Mouse (Mus musculus): Measurements from ENCODE around the gene Gpam. TPM values are rescaled to one million over a fixed set of nuclear protein-coding genes. Genes with fewer than 3 reads are reported as not detected.
"Not testable (repeated sequence)": the region's sequence is repeated elsewhere in the genome, so short reads cannot be mapped to it uniquely, and the experiment has no call there.

Gene Gpam
- polyA plus RNA-seq, 1 experiment from 2014 or later = 24.2 TPM

- H3K9ac ChIP-seq (replicated peaks) = no peak overlapping the region
Observed at GRCm38 (mm10) chr19:55158606-55159005, 31.6 kb upstream of the Gpam start.

GRCm38 (mm10) chr19:55157029-55157428 lies 30.0 kb upstream of the Gpam start:
- Histone ChIP-seq H3K4me3 (ENCODE audit: low read depth, low read length) (no peak overlapping the region), H3K9me3 (ENCODE audit: low read length) (no peaks in the 10 kb centered on the region), H3K4me1 (ENCODE audit: insufficient read depth) (no peaks in the 10 kb centered on the region), H3K27me3 (ENCODE audit: insufficient read depth, low read length) (no peaks in the 10 kb centered on the region), H3K4me2 (ENCODE audit: low read depth, low read length) (no peak overlapping the region), H3K9ac (replicated peaks) (no peak overlapping the region), H3K36me3 (replicated peaks; ENCODE audit: insufficient read depth, low read length) (no peaks in the 10 kb centered on the region), H3K27ac (ENCODE audit: low read depth) (no peak overlapping the region)
- WGBS (ENCODE audit: insufficient replicate concordance) = 76% methylated on average over 7 of the region's 7 CpGs
- no peak for DNase-seq
- no peak for TF ChIP-seq EP300 (IDR thresholded peaks at IDR 0.05; ENCODE audit: low read depth)
- no peak for TF ChIP-seq CTCF (IDR thresholded peaks at IDR 0.05; ENCODE audit: low read depth)
- ATAC-seq = no peak

More at GRCm38 (mm10) chr19:55158606-55159005, 31.6 kb upstream of the Gpam start:
- DNase-seq = no peak
- 75% methylated on average over 8 of the region's 8 CpGs for WGBS (ENCODE audit: insufficient replicate concordance)
- no peak overlapping the region for H3K27ac ChIP-seq (ENCODE audit: low read depth)
- no peak overlapping the region for H3K4me3 ChIP-seq (ENCODE audit: low read depth, low read length)
- H3K4me2 ChIP-seq (ENCODE audit: low read depth, low read length) = no peak overlapping the region
- no peaks in the 10 kb centered on the region for H3K36me3 ChIP-seq (replicated peaks; ENCODE audit: insufficient read depth, low read length)
- H3K4me1 ChIP-seq (ENCODE audit: insufficient read depth) = no peaks in the 10 kb centered on the region
- no peak for ATAC-seq
- H3K9me3 ChIP-seq (ENCODE audit: low read length) = no peaks in the 10 kb centered on the region
- TF ChIP-seq CTCF (IDR thresholded peaks at IDR 0.05; ENCODE audit: low read depth) (no peak), EP300 (IDR thresholded peaks at IDR 0.05; ENCODE audit: low read depth) (no peak)
- H3K27me3 ChIP-seq (ENCODE audit: insufficient read depth, low read length) = no peaks in the 10 kb centered on the region

GRCm38 (mm10) chr19:55152983-55153382 lies 25.9 kb upstream of the Gpam start:
- no peak for DNase-seq
- no peak overlapping the region for H3K4me2 ChIP-seq (ENCODE audit: low read depth, low read length)
- 59% methylated on average over 6 of the region's 6 CpGs for WGBS (ENCODE audit: insufficient replicate concordance)

GRCm38 (mm10) chr19:55152274-55152673 lies 25.2 kb upstream of the Gpam start:
- H3K27ac ChIP-seq (ENCODE audit: low read depth); H3K27me3 ChIP-seq (ENCODE audit: insufficient read depth, low read length); DNase-seq; H3K4me3 ChIP-seq (ENCODE audit: low read depth, low read length); H3K9ac ChIP-seq (replicated peaks); H3K9me3 ChIP-seq (ENCODE audit: low read length); ATAC-seq; H3K36me3 ChIP-seq (replicated peaks; ENCODE audit: insufficient read depth, low read length); H3K4me2 ChIP-seq (ENCODE audit: low read depth, low read length); H3K4me1 ChIP-seq (ENCODE audit: insufficient read depth): not testable (repeated sequence)
- 48% methylated on average over 5 of the region's 6 CpGs for WGBS (ENCODE audit: insufficient replicate concordance)

More at GRCm38 (mm10) chr19:55152983-55153382, 25.9 kb upstream of the Gpam start:
- H3K27me3 ChIP-seq (ENCODE audit: insufficient read depth, low read length) = no peaks in the 10 kb centered on the region
- no peak overlapping the region for H3K9ac ChIP-seq (replicated peaks)
- H3K36me3 ChIP-seq (replicated peaks; ENCODE audit: insufficient read depth, low read length) = no peaks in the 10 kb centered on the region
- H3K9me3 ChIP-seq (ENCODE audit: low read length) = no peaks in the 10 kb centered on the region
- H3K27ac ChIP-seq (ENCODE audit: low read depth) = no peak overlapping the region
- no peak for TF ChIP-seq EP300 (IDR thresholded peaks at IDR 0.05; ENCODE audit: low read depth)
- no peak for TF ChIP-seq CTCF (IDR thresholded peaks at IDR 0.05; ENCODE audit: low read depth)
- no peaks in the 10 kb centered on the region for H3K4me1 ChIP-seq (ENCODE audit: insufficient read depth)
- no peak overlapping the region for H3K4me3 ChIP-seq (ENCODE audit: low read depth, low read length)
- peak; percentile 62 for ATAC-seq

GRCm38 (mm10) chr19:55149646-55150045 lies 22.6 kb upstream of the Gpam start:
- ATAC-seq (no peak), DNase-seq (no peak)
- Histone ChIP-seq H3K9ac (replicated peaks) (no peak overlapping the region), H3K27ac (ENCODE audit: low read depth) (no peak overlapping the region), H3K36me3 (replicated peaks; ENCODE audit: insufficient read depth, low read length) (no peaks in the 10 kb centered on the region), H3K4me3 (ENCODE audit: low read depth, low read length) (no peak overlapping the region), H3K4me1 (ENCODE audit: insufficient read depth) (peaks cover 13% of the 10 kb centered on the region), H3K9me3 (ENCODE audit: low read length) (no peaks in the 10 kb centered on the region), H3K4me2 (ENCODE audit: low read depth, low read length) (no peak overlapping the region), H3K27me3 (ENCODE audit: insufficient read depth, low read length) (no peaks in the 10 kb centered on the region)
- 75% methylated on average over 6 of the region's 6 CpGs for WGBS (ENCODE audit: insufficient replicate concordance)
- TF ChIP-seq EP300 (IDR thresholded peaks at IDR 0.05; ENCODE audit: low read depth) (no peak), CTCF (IDR thresholded peaks at IDR 0.05; ENCODE audit: low read depth) (no peak)

- no peak for DNase-seq
- no peak for ATAC-seq
- H3K9me3 ChIP-seq (ENCODE audit: low read length) = no peaks in the 10 kb centered on the region
- 43% methylated on average over 6 of the region's 6 CpGs for WGBS (ENCODE audit: insufficient replicate concordance)
- H3K4me1 ChIP-seq (ENCODE audit: insufficient read depth) = peaks cover 19% of the 10 kb centered on the region
- no peak overlapping the region for H3K4me3 ChIP-seq (ENCODE audit: low read depth, low read length)
- H3K27ac ChIP-seq (ENCODE audit: low read depth) = no peak overlapping the region
- no peaks in the 10 kb centered on the region for H3K27me3 ChIP-seq (ENCODE audit: insufficient read depth, low read length)
- no peaks in the 10 kb centered on the region for H3K36me3 ChIP-seq (replicated peaks; ENCODE audit: insufficient read depth, low read length)
- no peak overlapping the region for H3K4me2 ChIP-seq (ENCODE audit: low read depth, low read length)
- TF ChIP-seq EP300 (IDR thresholded peaks at IDR 0.05; ENCODE audit: low read depth) (no peak), CTCF (IDR thresholded peaks at IDR 0.05; ENCODE audit: low read depth) (no peak)
- no peak overlapping the region for H3K9ac ChIP-seq (replicated peaks)
Observed at GRCm38 (mm10) chr19:55148109-55148508, 21.1 kb upstream of the Gpam start.

- ATAC-seq = no peak
- H3K9me3 ChIP-seq (ENCODE audit: low read length) = no peaks in the 10 kb centered on the region
- WGBS (ENCODE audit: insufficient replicate concordance) = 65% methylated on average over 9 of the region's 9 CpGs
- H3K9ac ChIP-seq (replicated peaks) = no peak overlapping the region
- no peak overlapping the region for H3K4me3 ChIP-seq (ENCODE audit: low read depth, low read length)
- peaks cover 19% of the 10 kb centered on the region for H3K4me1 ChIP-seq (ENCODE audit: insufficient read depth)
- DNase-seq = no peak
- no peaks in the 10 kb centered on the region for H3K27me3 ChIP-seq (ENCODE audit: insufficient read depth, low read length)
- TF ChIP-seq EP300 (IDR thresholded peaks at IDR 0.05; ENCODE audit: low read depth) = no peak
- no peaks in the 10 kb centered on the region for H3K36me3 ChIP-seq (replicated peaks; ENCODE audit: insufficient read depth, low read length)
- no peak overlapping the region for H3K4me2 ChIP-seq (ENCODE audit: low read depth, low read length)
- H3K27ac ChIP-seq (ENCODE audit: low read depth) = no peak overlapping the region
Observed at GRCm38 (mm10) chr19:55147568-55147967, 20.5 kb upstream of the Gpam start.

Measured in liver, postnatal 0 days (tissue).